Mouse (Mus musculus) olfactory bulb, adult 2 months (tissue): ENCODE measurements around the gene Ccdc9b.
A peak's percentile ranks its signal among the peaks of the same experiment; 100 is the strongest.

ENCODE experiments used
- CTCF ChIP-seq: fragments of 200-500 bp; IDR thresholded peaks from 2 replicates; pipeline ENCODE4 v1.5.1; 2012; ENCODE audit warnings: low read depth, mild to moderate bottlenecking, low read length, moderate library complexity; ENCODE audit not compliant: insufficient read depth
- POLR2A ChIP-seq: fragments of 200-500 bp; IDR thresholded peaks from 2 replicates; pipeline ENCODE4 v1.6.1; 2012; ENCODE audit warnings: mild to moderate bottlenecking, low read depth, low read length, moderate library complexity; ENCODE audit not compliant: insufficient read depth

DNA sequence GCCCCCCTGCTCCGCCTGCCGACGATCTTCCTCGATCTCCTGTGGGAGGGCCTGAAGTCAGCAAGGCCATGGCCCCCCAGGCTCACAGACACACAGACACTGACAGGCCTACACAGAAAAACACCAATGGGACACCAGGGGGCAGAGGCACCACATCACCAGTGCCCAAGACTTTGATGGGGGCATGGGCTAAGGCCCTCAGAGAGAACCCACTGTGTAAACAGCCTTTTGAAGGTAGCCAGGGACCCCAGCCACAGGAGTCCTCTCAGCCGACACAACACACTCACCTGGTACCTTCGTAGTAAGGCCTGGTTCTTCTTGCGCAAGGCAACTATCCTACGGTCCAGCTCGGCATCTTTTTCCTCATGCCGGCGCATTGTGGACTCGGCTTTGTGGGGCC is 1.1 kb downstream of the Ccdc9b start:
- peak; percentile 32; the same call in 1 of the 2 replicates for TF ChIP-seq CTCF
- TF ChIP-seq POLR2A, result no peak
